Mouse (Mus musculus) MEL-GATA-1-ER (cell line): Measurements from ENCODE around the gene Ip6k2.

Experiments
- DNase-seq: peaks from one replicate; pipeline ENCODE4 v3.0.0-alpha.2; 2012; ENCODE audit warnings: low read depth; ENCODE audit errors: extremely low read depth

Ip6k2 gene

GRCm38 (mm10) chr9:108783548-108784463 is at the start of gene Ip6k2:
Gene Ip6k2, plus strand, starts transcription at chr9:108783796.
- DNase-seq: peak; percentile 75

- DNase-seq: no peak
Measured at GRCm38 (mm10) chr9:108734626-108735025, 49.0 kb upstream of the Ip6k2 start.

- no peak for DNase-seq
Measured at GRCm38 (mm10) chr9:108739239-108739638, 44.4 kb upstream of the Ip6k2 start.

- DNase-seq: no peak
Measured at GRCm38 (mm10) chr9:108740062-108740461, 43.5 kb upstream of the Ip6k2 start.

DNA sequence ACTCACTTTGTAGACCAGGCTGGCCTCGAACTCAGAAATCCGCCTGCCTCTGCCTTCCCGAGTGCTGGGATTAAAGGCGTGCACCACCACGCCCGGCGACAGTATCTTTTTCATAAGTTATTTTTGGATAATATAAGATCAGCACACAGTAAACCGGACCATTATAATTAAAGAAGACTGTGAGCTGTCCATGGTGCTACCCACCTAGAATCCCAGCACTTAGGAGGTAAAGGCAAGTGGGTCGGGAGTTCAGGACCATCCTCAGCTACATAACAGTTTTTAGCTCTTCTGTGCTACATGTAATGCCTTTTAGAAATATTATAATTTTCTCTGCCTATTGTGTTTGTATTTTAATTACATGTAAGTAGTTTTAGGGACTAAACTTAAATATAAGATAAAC is 41.5 kb upstream of the Ip6k2 start:
- DNase-seq: no peak

GRCm38 (mm10) chr9:108746876-108747499 is 36.6 kb upstream of the Ip6k2 start:
- no peak for DNase-seq

DNA sequence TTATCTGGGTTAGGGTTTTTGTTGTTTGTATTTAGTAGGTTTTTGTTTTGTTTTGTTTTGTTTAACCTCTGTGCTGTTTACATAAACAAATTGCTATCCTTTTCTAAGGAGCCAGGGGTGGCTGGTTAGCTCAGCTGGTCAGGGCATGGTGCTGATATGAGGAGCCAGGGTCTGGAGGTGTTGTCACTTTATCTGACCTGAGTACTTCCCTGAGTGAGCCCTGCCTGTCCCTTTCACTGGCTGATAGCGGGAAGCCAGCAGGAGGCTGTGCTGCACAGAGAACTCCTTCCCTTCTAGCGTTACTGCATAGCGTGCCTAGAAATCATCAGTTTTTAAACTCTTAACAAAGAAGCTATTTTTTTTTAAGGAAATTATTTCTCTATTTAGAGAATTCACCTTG is 35.9 kb upstream of the Ip6k2 start:
- DNase-seq: no peak

DNA sequence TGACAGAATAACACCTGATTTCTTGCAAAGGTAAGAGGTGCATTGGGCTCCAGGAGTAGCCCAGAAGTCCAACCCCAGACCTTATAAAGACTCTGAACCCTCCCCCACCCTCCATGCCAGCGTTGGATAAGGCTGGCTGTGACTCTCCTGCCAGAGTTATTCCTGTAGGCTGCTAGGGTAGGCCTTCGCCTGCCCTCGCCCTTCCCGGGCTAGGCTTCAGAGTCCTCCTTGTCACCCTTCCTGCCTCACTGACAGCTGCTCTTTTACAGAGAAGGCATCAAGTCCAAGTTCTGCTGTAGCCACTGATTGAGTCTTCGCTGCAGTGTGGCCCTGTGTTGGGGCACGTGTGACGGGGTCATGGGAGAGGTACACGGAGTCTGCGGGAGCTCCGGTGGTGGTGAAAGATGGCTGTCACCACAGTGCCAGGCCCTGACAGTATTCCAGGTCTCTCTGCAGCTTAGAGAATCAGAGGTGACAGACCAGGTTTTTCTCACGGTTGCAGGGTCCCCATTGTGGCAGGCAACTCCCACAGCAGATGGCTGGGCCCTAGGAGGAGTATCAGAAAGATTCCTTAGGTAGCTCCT is 34.9 kb upstream of the Ip6k2 start:
- no peak for DNase-seq

DNA sequence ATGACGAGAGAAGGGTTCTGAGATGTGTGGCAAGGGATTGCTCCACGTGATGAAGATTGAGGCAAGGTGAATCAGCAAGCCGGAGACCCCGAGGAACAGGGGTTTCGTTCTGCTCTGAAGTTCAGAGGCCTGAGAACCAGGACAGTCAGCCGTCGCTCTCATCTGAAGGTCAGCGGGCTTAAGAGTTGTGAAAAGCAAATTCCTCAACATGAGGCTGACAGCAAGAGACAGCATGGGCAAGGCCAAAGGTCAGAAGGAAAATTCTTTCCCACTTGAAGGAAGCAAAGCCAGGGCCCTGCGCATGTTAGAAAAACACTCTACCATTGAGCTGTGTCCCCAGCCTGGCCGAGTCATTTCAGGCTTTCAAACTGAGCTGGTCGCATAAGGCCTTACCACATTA is 33.0 kb upstream of the Ip6k2 start:
- DNase-seq: no peak

GRCm38 (mm10) chr9:108752142-108752920 is 31.3 kb upstream of the Ip6k2 start:
- DNase-seq: no peak

DNA sequence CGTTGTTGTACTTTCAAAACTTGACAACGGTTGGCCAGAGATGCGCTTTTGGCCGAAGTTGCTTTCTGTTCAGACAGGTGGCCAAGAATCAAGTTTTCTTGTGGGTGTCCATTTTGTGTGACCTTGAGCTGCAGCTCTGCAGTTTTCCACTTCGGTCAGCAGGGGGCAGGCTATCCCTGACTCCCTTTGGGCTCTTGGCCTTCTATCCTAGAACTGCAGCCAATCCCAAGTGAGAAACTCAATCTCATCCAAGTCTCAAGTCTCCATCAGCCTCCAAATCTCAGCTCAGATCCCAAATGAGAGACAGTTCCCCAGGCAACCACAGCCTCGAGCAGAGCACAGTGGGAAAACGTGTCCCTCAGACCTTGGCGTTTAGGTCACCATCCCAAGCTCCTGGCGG is 30.3 kb upstream of the Ip6k2 start:
- DNase-seq: peak; percentile 12

- no peak for DNase-seq
Measured at GRCm38 (mm10) chr9:108753976-108754375, 29.6 kb upstream of the Ip6k2 start.

DNA sequence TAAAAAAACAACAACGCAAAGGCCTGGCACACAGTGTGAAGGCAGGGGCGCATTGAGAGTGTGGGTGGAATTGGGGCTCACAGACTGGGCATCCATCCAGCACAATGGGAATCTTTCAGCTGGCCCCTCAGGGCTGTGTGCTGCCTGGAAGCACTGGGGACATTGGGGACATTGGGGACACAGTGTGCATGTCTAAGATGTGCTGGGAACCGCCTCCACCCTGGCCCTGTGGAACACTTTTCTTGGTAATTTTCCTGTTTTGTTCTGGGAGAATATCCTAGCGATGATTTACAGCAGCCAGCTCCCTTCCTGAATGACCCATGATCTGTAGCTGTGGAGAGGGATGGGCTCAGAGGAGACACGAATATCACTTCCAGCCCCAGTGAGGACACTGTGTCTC is 29.2 kb upstream of the Ip6k2 start:
- DNase-seq: no peak

- DNase-seq: no peak
Measured at GRCm38 (mm10) chr9:108757406-108757805, 26.2 kb upstream of the Ip6k2 start.

- DNase-seq: no peak
Measured at GRCm38 (mm10) chr9:108759121-108759520, 24.5 kb upstream of the Ip6k2 start.

- peak; percentile 53 for DNase-seq
Measured at GRCm38 (mm10) chr9:108759805-108760204, 23.8 kb upstream of the Ip6k2 start.

- DNase-seq: no peak
Measured at GRCm38 (mm10) chr9:108761561-108761960, 22.0 kb upstream of the Ip6k2 start.

DNA sequence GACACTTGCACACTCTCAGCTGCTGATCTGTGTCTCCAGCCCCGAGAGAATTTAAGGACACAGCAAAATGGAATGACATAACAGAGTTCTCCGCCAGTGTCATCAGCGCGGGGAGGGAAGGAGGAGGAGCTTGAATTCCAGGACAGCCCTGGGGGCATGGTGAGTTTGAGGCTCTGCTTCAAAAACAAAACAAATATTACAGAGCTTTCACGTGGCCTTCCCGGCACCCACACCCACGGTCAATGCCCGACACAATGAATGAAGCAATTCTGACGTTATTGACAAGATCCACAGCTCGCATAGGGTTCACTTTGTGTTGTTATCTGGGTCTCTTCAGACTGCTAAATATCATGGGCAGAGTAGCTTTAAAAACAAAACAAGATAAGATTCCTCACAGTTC is 18.6 kb upstream of the Ip6k2 start:
- no peak for DNase-seq

DNA sequence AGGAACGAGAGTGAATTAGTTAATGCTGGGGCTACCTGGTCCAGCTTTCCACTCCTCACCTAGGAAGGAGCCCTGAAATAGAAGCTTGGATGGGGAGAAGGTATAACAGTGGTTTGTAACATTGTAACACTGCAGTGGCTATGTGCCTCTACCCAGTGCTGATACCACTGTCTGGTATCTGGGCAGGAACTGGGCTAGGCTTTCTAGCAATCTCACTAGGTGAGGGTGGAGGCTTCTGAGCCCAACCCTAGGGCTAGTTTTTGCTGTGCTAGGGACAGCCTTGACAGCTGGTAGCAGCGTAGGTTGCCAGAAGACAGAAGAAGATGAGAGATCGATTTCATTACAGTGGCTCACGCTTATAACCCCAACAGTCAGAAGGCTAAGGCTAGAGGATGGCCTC is 7.0 kb upstream of the Ip6k2 start:
- no peak for DNase-seq

- no peak for DNase-seq
Measured at GRCm38 (mm10) chr9:108777276-108777675, 6.3 kb upstream of the Ip6k2 start.

- no peak for DNase-seq
Measured at GRCm38 (mm10) chr9:108780959-108781358, 2.6 kb upstream of the Ip6k2 start.

DNA sequence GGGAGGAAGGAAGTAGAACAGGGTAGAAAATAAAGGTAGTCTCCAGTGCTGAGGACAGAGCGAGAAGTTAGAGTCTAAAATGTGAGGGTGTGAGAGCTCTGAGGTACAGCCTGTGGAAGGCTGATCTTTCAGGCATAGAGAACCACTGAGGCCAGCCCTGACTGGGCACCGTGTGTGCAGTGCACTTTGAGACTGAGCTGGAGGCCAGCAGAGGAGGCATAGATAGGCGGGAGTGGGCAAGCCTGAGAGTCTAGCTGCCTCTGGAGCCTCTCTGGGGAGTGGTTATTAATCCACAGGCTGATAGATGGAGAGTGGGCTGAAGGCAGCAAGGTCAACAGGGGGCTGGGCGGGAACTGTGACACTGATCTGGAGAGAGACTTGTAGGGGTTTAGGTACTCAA is 1.7 kb upstream of the Ip6k2 start:
- DNase-seq: no peak
